Mouse (Mus musculus) C2C12 (cell line): Measurements from ENCODE around the gene Ckm. TPM values are rescaled to one million over a fixed set of nuclear protein-coding genes. Genes with fewer than 3 reads are reported as not detected.

Experiments used
- H3K27me3 ChIP-seq: one replicate; pipeline ENCODE4 v1.6.1; 2011; ENCODE audit not compliant: control insufficient read depth, insufficient read depth, insufficient read length
- H3K36me3 ChIP-seq: one replicate; pipeline ENCODE4 v1.6.1; 2011; ENCODE audit not compliant: control insufficient read depth, insufficient read depth
- H3K4me3 ChIP-seq: one replicate; pipeline ENCODE4 v1.5.1; 2011; ENCODE audit warnings: mild to moderate bottlenecking, control low read depth; ENCODE audit not compliant: poor library complexity, insufficient read depth, severe bottlenecking
- H3K79me2 ChIP-seq: one replicate; pipeline ENCODE4 v1.6.1; 2011; ENCODE audit not compliant: control insufficient read depth, insufficient read depth
- H3K79me3 ChIP-seq: one replicate; pipeline ENCODE4 v1.6.1; 2011; ENCODE audit warnings: low read depth, control low read depth
- H3ac ChIP-seq: one replicate; pipeline ENCODE3; 2011; ENCODE audit warnings: low read depth; ENCODE audit not compliant: control insufficient read depth, insufficient read length
- CEBPB ChIP-seq: IDR thresholded peaks from one replicate; pipeline ENCODE4 v1.6.1; 2011; ENCODE audit warnings: low read depth, mild to moderate bottlenecking, control low read depth, moderate library complexity
- CTCF ChIP-seq: IDR thresholded peaks from one replicate; pipeline ENCODE4 v1.5.1; 2011; ENCODE audit not compliant: control insufficient read depth, insufficient read depth, insufficient read length
- FOSL1 ChIP-seq: IDR thresholded peaks from one replicate; pipeline ENCODE4 v1.8.0; 2011; ENCODE audit warnings: mild to moderate bottlenecking, low read length; ENCODE audit not compliant: poor library complexity, insufficient read depth, severe bottlenecking
- MAX ChIP-seq: IDR thresholded peaks from one replicate; pipeline ENCODE4 v1.6.1; 2011; ENCODE audit warnings: mild to moderate bottlenecking, control low read depth
- MYOD1 ChIP-seq: IDR thresholded peaks from one replicate; pipeline ENCODE4 v1.6.1; 2011; ENCODE audit warnings: low read depth; ENCODE audit not compliant: control insufficient read depth, insufficient read length
- MYOG ChIP-seq: IDR thresholded peaks from one replicate; pipeline ENCODE4 v1.6.1; 2011; ENCODE audit not compliant: control insufficient read depth, insufficient read length; ENCODE audit errors: extremely low read depth
- USF1 ChIP-seq: IDR thresholded peaks from one replicate; pipeline ENCODE4 v1.6.1; 2011; ENCODE audit warnings: low read depth, mild to moderate bottlenecking, control low read depth, moderate library complexity
- polyA plus RNA-seq: library from polyadenylated mRNA; unstranded; fragments of >200 nt; fragmentation: generic; extraction: Trizol; gene quantifications from one replicate; pipeline ENCODE4 v1.2.1, GENCODE M21; 2012; ENCODE audit warnings: missing spikeins

Gene Ckm
- polyA plus RNA-seq, 1 experiment: 1.9 TPM

- Histone ChIP-seq H3K36me3 (no peaks in the 10 kb centered on the region), H3K4me3 (peak overlapping the region; percentile 57), H3K79me3 (peaks cover 3% of the 10 kb centered on the region), H3K27me3 (no peaks in the 10 kb centered on the region), H3ac (peak overlapping the region; percentile 63), H3K79me2 (peaks cover 24% of the 10 kb centered on the region)
- no peak for TF ChIP-seq CEBPB
- TF ChIP-seq MYOD1: no peak
- no peak for TF ChIP-seq FOSL1
- TF ChIP-seq MAX: no peak
- no peak for TF ChIP-seq CTCF
These were observed 53.5 kb downstream of the Ckm start for GRCm38 (mm10) chr7:19458072-19458486.

- peaks cover 3% of the 10 kb centered on the region for H3K79me3 ChIP-seq
- peaks cover 24% of the 10 kb centered on the region for H3K79me2 ChIP-seq
- H3ac ChIP-seq: peak within 1 kb of the TSS; percentile 77
- peak within 1 kb of the TSS; percentile 57 for H3K4me3 ChIP-seq
- H3K27me3 ChIP-seq: no peaks in the 10 kb centered on the region
- no peak for TF ChIP-seq CEBPB
- no peaks in the 10 kb centered on the region for H3K36me3 ChIP-seq
These were observed 54.1 kb downstream of the Ckm start, which contains the start of gene Mark4 for GRCm38 (mm10) chr7:19458591-19459111. Gene Mark4 (minus strand): TSS chr7:19458821.

GRCm38 (mm10) chr7:19459144-19459870, 54.7 kb downstream of the Ckm start:
- peaks cover 24% of the 10 kb centered on the region for H3K79me2 ChIP-seq
- H3K36me3 ChIP-seq: no peaks in the 10 kb centered on the region
- no peak for TF ChIP-seq USF1
- TF ChIP-seq MAX: no peak
- no peak for TF ChIP-seq FOSL1
- TF ChIP-seq CEBPB: no peak
- no peak for TF ChIP-seq CTCF
- no peak for TF ChIP-seq MYOD1
- no peak for TF ChIP-seq MYOG
- H3K79me3 ChIP-seq: peaks cover 3% of the 10 kb centered on the region
- peak overlapping the region; percentile 75 for H3ac ChIP-seq
- no peaks in the 10 kb centered on the region for H3K27me3 ChIP-seq
- peak overlapping the region; percentile 57 for H3K4me3 ChIP-seq

- no peaks in the 10 kb centered on the region for H3K27me3 ChIP-seq
- H3K79me2 ChIP-seq: peaks cover 24% of the 10 kb centered on the region
- no peak for TF ChIP-seq CEBPB
- no peak for TF ChIP-seq FOSL1
- no peak for TF ChIP-seq MYOG
- no peak for TF ChIP-seq MAX
- no peak for TF ChIP-seq USF1
- TF ChIP-seq MYOD1: no peak
- TF ChIP-seq CTCF: no peak
- H3K79me3 ChIP-seq: peaks cover 3% of the 10 kb centered on the region
- no peaks in the 10 kb centered on the region for H3K36me3 ChIP-seq
- no peak overlapping the region for H3ac ChIP-seq
- H3K4me3 ChIP-seq: no peak overlapping the region
These were observed 55.9 kb downstream of the Ckm start for GRCm38 (mm10) chr7:19460500-19460899.

GRCm38 (mm10) chr7:19461488-19461887, 56.9 kb downstream of the Ckm start:
- Histone ChIP-seq H3K79me2 (peaks cover 18% of the 10 kb centered on the region), H3K79me3 (peaks cover 3% of the 10 kb centered on the region), H3K27me3 (no peaks in the 10 kb centered on the region), H3K36me3 (no peaks in the 10 kb centered on the region), H3ac (no peak overlapping the region), H3K4me3 (no peak overlapping the region)
- TF ChIP-seq MYOG (no peak), CTCF (peak; percentile 19)

- Histone ChIP-seq H3K79me3 (no peaks in the 10 kb centered on the region), H3K36me3 (no peaks in the 10 kb centered on the region), H3ac (no peak overlapping the region), H3K4me3 (no peak overlapping the region), H3K27me3 (no peaks in the 10 kb centered on the region), H3K79me2 (peaks cover 9% of the 10 kb centered on the region)
- TF ChIP-seq FOSL1: no peak
- no peak for TF ChIP-seq MYOD1
- no peak for TF ChIP-seq MYOG
- TF ChIP-seq CTCF: no peak
These were observed 57.9 kb downstream of the Ckm start for GRCm38 (mm10) chr7:19462443-19462842.
